In genomic region chr6:17787810-17788209, GRCm38 (mm10) we compare ENCODE assay signal across 14 mouse cellular contexts.
DNase-seq lines count a peak whose midpoint lies in the region.
"Had no signal": no experiment of that assay in that cellular context is flagged by ENCODE, and none has a peak within 500 bp of the region (broad histone marks: within the 10 kb centered on the region; RNA-seq: fewer than 3 reads in every experiment).

No protein-coding gene starts in this region.

- DNase-seq in cerebellum, adult 18-20 months: peak; percentile 31 to 37
- no peak for DNase-seq in cerebellum, adult 8-10 months
- DNase-seq in cerebellum, postnatal 14 days: peak; percentile 9 to 36
- DNase-seq in cerebellum, adult 9-11 months: no peak
- DNase-seq in 3T3-L1 (ENCODE audit: low read depth, low spot score): peak; percentile 47
- peak; percentile 60 for DNase-seq in brain, adult 2 months (ENCODE audit: low read depth, low spot score)
- DNase-seq in urinary bladder, postnatal 4 days (ENCODE audit: low spot score in 2 of 2): no peak
- DNase-seq in lung, postnatal 10 days: no peak
- DNase-seq: adrenal gland, adult 2 months; adrenal gland, postnatal 25 days; gastrocnemius, postnatal 10 days; heart, adult 18-20 months; heart, postnatal 10 days; kidney, adult 2 months had no signal

Comparison
In these comparisons a context has a peak if more than half of its experiments do, and no peak if none do; other contexts are left out.
1. DNase-seq: peak in cerebellum, adult 18-20 months (2 of 2), cerebellum, postnatal 14 days (2 of 2), 3T3-L1 (single experiment) and brain, adult 2 months (single experiment); none in cerebellum, adult 8-10 months (single experiment), cerebellum, adult 9-11 months (single experiment), urinary bladder, postnatal 4 days (0 of 2) and lung, postnatal 10 days (single experiment).